In genomic region chr11:49818869-49819566, GRCm38 (mm10) we compare ENCODE assay signal across 15 mouse cellular contexts. TPM values are rescaled to one million over a fixed set of nuclear protein-coding genes. Genes with fewer than 3 reads are reported as not detected.
DNase-seq lines count a peak whose midpoint lies in the region; ATAC-seq and TF ChIP-seq lines count a peak whose summit lies in the region.
"Had no signal": no experiment of that assay in that cellular context is flagged by ENCODE, and none has a peak within 500 bp of the region (broad histone marks: within the 10 kb centered on the region; RNA-seq: fewer than 3 reads in every experiment).

No protein-coding gene starts in this region.

- H3K9me3 ChIP-seq in forebrain, embryonic 14.5 days (replicated peaks; ENCODE audit: control insufficient read depth, low read length), result no peaks in the 10 kb centered on the region
- H3K9me3 ChIP-seq in forebrain, embryonic 10.5 days, result no peaks in the 10 kb centered on the region
- H3K9me3 ChIP-seq in lung, postnatal 0 days (ENCODE audit: low read length), result no peaks in the 10 kb centered on the region
- H3K9me3 ChIP-seq: liver, embryonic 15.5 days; neural tube, embryonic 13.5 days had no signal

- intact Hi-C loops in left cerebral cortex, postnatal 36 days (cut with DNase I), result no loop called here
- intact Hi-C loops in heart, postnatal 14 days (cut with DNase I), result no loop called here

- DNase-seq in forebrain, embryonic 14.5 days (ENCODE audit: low spot score), result peak; percentile 60
- no peak for DNase-seq in forebrain, embryonic 10.5 days (ENCODE audit: extremely low spot score, low spot score)
- DNase-seq in R1 (ENCODE audit: low read depth, low spot score), result peak; percentile 16
- peak; percentile 78 to 80 for DNase-seq in layer of hippocampus, adult 18-20 months (ENCODE audit: low spot score in 2 of 2)
- peak; percentile 80 to 88 for DNase-seq in left cerebral cortex, postnatal 36 days (ENCODE audit: low spot score in 2 of 2)
- DNase-seq in lung, postnatal 0 days (ENCODE audit: low spot score), result no peak
- no peak for DNase-seq in heart, postnatal 14 days
- DNase-seq: adrenal gland, postnatal 14 days; cerebellum, adult 8-10 months; gastrocnemius, postnatal 36 days; spleen, adult 18-20 months had no signal

- H3K4me2 ChIP-seq in forebrain, embryonic 14.5 days (ENCODE audit: low read length), result no peak overlapping the region
- no peak overlapping the region for H3K4me2 ChIP-seq in lung, postnatal 0 days (replicated peaks; ENCODE audit: low read depth, low read length)
- H3K4me2 ChIP-seq: liver, embryonic 15.5 days; neural tube, embryonic 13.5 days had no signal

- 76% methylated on average over 15 of the region's 15 CpGs for WGBS in forebrain, embryonic 14.5 days
- 92% methylated on average over 15 of the region's 15 CpGs for whole genome bisulfite sequencing in forebrain, embryonic 10.5 days
- WGBS in lung, postnatal 0 days, result 90% methylated on average over 15 of the region's 15 CpGs

- TF ChIP-seq EP300 in lung, postnatal 0 days (IDR thresholded peaks at IDR 0.05), result no peak

- H3K27me3 ChIP-seq in forebrain, embryonic 14.5 days (replicated peaks; ENCODE audit: control insufficient read depth, insufficient read depth, low read length), result no peaks in the 10 kb centered on the region
- no peaks in the 10 kb centered on the region for H3K27me3 ChIP-seq in forebrain, embryonic 10.5 days (ENCODE audit: poor library complexity, severe bottlenecking)
- H3K27me3 ChIP-seq in lung, postnatal 0 days (replicated peaks; ENCODE audit: insufficient read depth, low read length), result no peaks in the 10 kb centered on the region
- H3K27me3 ChIP-seq: liver, embryonic 15.5 days; neural tube, embryonic 13.5 days had no signal

- H3K4me3 ChIP-seq in forebrain, embryonic 14.5 days (ENCODE audit: low read depth, low read length), result no peak overlapping the region
- no peak overlapping the region for H3K4me3 ChIP-seq in forebrain, embryonic 10.5 days
- H3K4me3 ChIP-seq in lung, postnatal 0 days (ENCODE audit: low read depth, low read length), result no peak overlapping the region
- H3K4me3 ChIP-seq: liver, embryonic 15.5 days; megakaryocyte, embryonic 14.5 days; neural tube, embryonic 13.5 days had no signal

- peak overlapping the region; percentile 68 for H3K27ac ChIP-seq in forebrain, embryonic 14.5 days (ENCODE audit: low read depth, low read length)
- no peak overlapping the region for H3K27ac ChIP-seq in forebrain, embryonic 10.5 days
- H3K27ac ChIP-seq in lung, postnatal 0 days (ENCODE audit: low read length), result no peak overlapping the region
- H3K27ac ChIP-seq: liver, embryonic 15.5 days; neural tube, embryonic 13.5 days had no signal

- H3K36me3 ChIP-seq in forebrain, embryonic 14.5 days (ENCODE audit: control insufficient read depth, insufficient read depth, low read length), result peaks cover 9% of the 10 kb centered on the region
- H3K36me3 ChIP-seq in forebrain, embryonic 10.5 days (replicated peaks), result peaks cover 61% of the 10 kb centered on the region
- H3K36me3 ChIP-seq in lung, postnatal 0 days (ENCODE audit: insufficient read depth, low read length), result no peaks in the 10 kb centered on the region
- H3K36me3 ChIP-seq: liver, embryonic 15.5 days had no signal

- peak; percentile 57; the same call in 1 of the 2 replicates for ATAC-seq in forebrain, embryonic 14.5 days
- no peak for ATAC-seq in lung, postnatal 0 days
- no peak for ATAC-seq in granulocyte monocyte progenitor cell, adult 5-6 weeks (replicated peaks; ENCODE audit: poor library complexity, severe bottlenecking)

- no peak for TF ChIP-seq CTCF in lung, postnatal 0 days (IDR thresholded peaks at IDR 0.05)

- H3K9ac ChIP-seq in forebrain, embryonic 14.5 days (ENCODE audit: low read length), result no peak overlapping the region
- no peak overlapping the region for H3K9ac ChIP-seq in lung, postnatal 0 days (replicated peaks; ENCODE audit: low read depth)
- H3K9ac ChIP-seq: liver, embryonic 15.5 days; neural tube, embryonic 13.5 days had no signal

- H3K4me1 ChIP-seq in forebrain, embryonic 14.5 days (ENCODE audit: control insufficient read depth, insufficient read depth, low read length), result no peaks in the 10 kb centered on the region
- H3K4me1 ChIP-seq in forebrain, embryonic 10.5 days, result no peaks in the 10 kb centered on the region
- H3K4me1 ChIP-seq in lung, postnatal 0 days (ENCODE audit: insufficient read depth, low read depth, low read length), result no peaks in the 10 kb centered on the region
- H3K4me1 ChIP-seq: neural tube, embryonic 13.5 days had no signal

RNA-seq across cellular contexts. Expression of gene Gfpt2, which starts 25.0 kb away (rescaled TPM):
- polyA plus RNA-seq in forebrain, embryonic 14.5 days (2014; fragmentation: Nextera tagmentation; extraction: Ambion mirVana), result 6.0 and 8.3 TPM in 2 replicates
- polyA plus RNA-seq in forebrain, embryonic 10.5 days (2016; fragmentation: Nextera tagmentation; extraction: Ambion mirVana), result 25.8 TPM in 2 replicates
- 1 to 10 TPM; 4.2 to 4.6 TPM for total RNA-seq in layer of hippocampus, adult 18-20 months (2021)
- 1 to 10 TPM; 7.6 to 8.0 TPM for total RNA-seq in left cerebral cortex, postnatal 36 days (2021)
- 3.9 and 4.5 TPM in 2 replicates for polyA plus RNA-seq in lung, postnatal 0 days (2015; fragmentation: Nextera tagmentation; extraction: Ambion mirVana)
- 0.21 and 0.58 TPM in 2 replicates for total RNA-seq in granulocyte monocyte progenitor cell, adult 5-6 weeks (2014; fragmentation: Nextera tagmentation)
- 0.13 TPM in 1 of 2 replicates, not detected in the other for total RNA-seq in granulocyte monocyte progenitor cell, adult 5-6 weeks (2017)
- total RNA-seq in heart, postnatal 14 days (2021), result 10 to 100 TPM; 15.8 to 17.5 TPM

RNA-seq across cellular contexts. Expression of gene Mapk9, which starts 27.5 kb away (rescaled TPM):
- polyA plus RNA-seq in forebrain, embryonic 14.5 days (2014; fragmentation: Nextera tagmentation; extraction: Ambion mirVana), result 43.6 and 49.1 TPM in 2 replicates
- 21.8 and 23.8 TPM in 2 replicates for polyA plus RNA-seq in forebrain, embryonic 10.5 days (2016; fragmentation: Nextera tagmentation; extraction: Ambion mirVana)
- total RNA-seq in layer of hippocampus, adult 18-20 months (2021), result 100 to 1,000 TPM; 151 to 155 TPM
- total RNA-seq in left cerebral cortex, postnatal 36 days (2021), result 100 to 1,000 TPM; 215 to 223 TPM
- polyA plus RNA-seq in lung, postnatal 0 days (2015; fragmentation: Nextera tagmentation; extraction: Ambion mirVana), result 30.2 and 32.3 TPM in 2 replicates
- 26.6 and 41.7 TPM in 2 replicates for total RNA-seq in granulocyte monocyte progenitor cell, adult 5-6 weeks (2014; fragmentation: Nextera tagmentation)
- total RNA-seq in granulocyte monocyte progenitor cell, adult 5-6 weeks (2017), result 32.9 and 41.9 TPM in 2 replicates
- total RNA-seq in heart, postnatal 14 days (2021), result 10 to 100 TPM; 44.3 to 46.6 TPM

Comparison
In these comparisons a context has a peak if more than half of its experiments do, and no peak if none do; other contexts are left out.
1. DNase-seq: peak in forebrain, embryonic 14.5 days (single experiment), R1 (single experiment), layer of hippocampus, adult 18-20 months (2 of 2) and left cerebral cortex, postnatal 36 days (2 of 2); none in forebrain, embryonic 10.5 days (single experiment), lung, postnatal 0 days (single experiment) and heart, postnatal 14 days (0 of 2).